In genomic region chr7:61737511-61737910, GRCm38 (mm10) we compare ENCODE assay signal across 12 mouse cellular contexts.
"Had no signal": no experiment of that assay in that cellular context is flagged by ENCODE, and none has a peak within 500 bp of the region (broad histone marks: within the 10 kb centered on the region; RNA-seq: fewer than 3 reads in every experiment).

No protein-coding gene starts in this region.

- H3K4me3 ChIP-seq: liver, embryonic 12.5 days; midbrain, embryonic 13.5 days; midbrain, embryonic 15.5 days; neural tube, embryonic 12.5 days had no signal

- H3K4me1 ChIP-seq: liver, embryonic 12.5 days; midbrain, embryonic 13.5 days; midbrain, embryonic 15.5 days; neural tube, embryonic 12.5 days had no signal

- DNase-seq: lung, adult 2 months; lung, postnatal 10 days; right cerebral cortex, postnatal 14 days; thymus, adult 2 months; thymus, postnatal 25 days; thymus, postnatal 4 days had no signal

- H3K27me3 ChIP-seq: liver, embryonic 12.5 days; midbrain, embryonic 13.5 days; midbrain, embryonic 15.5 days; neural tube, embryonic 12.5 days had no signal

- H3K9me3 ChIP-seq: liver, embryonic 12.5 days; midbrain, embryonic 13.5 days had no signal

- H3K9ac ChIP-seq: liver, embryonic 12.5 days; liver, embryonic 14.5 days; midbrain, embryonic 13.5 days; midbrain, embryonic 15.5 days; neural tube, embryonic 12.5 days had no signal

- H3K27ac ChIP-seq: liver, embryonic 12.5 days; liver, embryonic 14.5 days; midbrain, embryonic 13.5 days; midbrain, embryonic 15.5 days; neural tube, embryonic 12.5 days had no signal

- H3K4me2 ChIP-seq: liver, embryonic 12.5 days; midbrain, embryonic 11.5 days; midbrain, embryonic 13.5 days; midbrain, embryonic 15.5 days; neural tube, embryonic 12.5 days had no signal

- H3K36me3 ChIP-seq: liver, embryonic 12.5 days; midbrain, embryonic 13.5 days; midbrain, embryonic 15.5 days; neural tube, embryonic 12.5 days had no signal

- ATAC-seq: liver, embryonic 12.5 days; midbrain, embryonic 13.5 days; midbrain, embryonic 15.5 days had no signal
